Mouse (Mus musculus) liver, postnatal 0 days (tissue): Measurements from ENCODE around the gene Evi5.

Source experiments
- CTCF ChIP-seq: sonication (generic); IDR thresholded peaks from 2 replicates; pipeline ENCODE4 v1.5.1; 2016; ENCODE audit warnings: antibody characterized with exemption, low read depth
- EP300 ChIP-seq: IDR thresholded peaks from 2 replicates; pipeline ENCODE4 v1.6.1; 2016; ENCODE audit warnings: antibody characterized with exemption, low read depth, mild to moderate bottlenecking

- no peak for TF ChIP-seq EP300
- no peak for TF ChIP-seq CTCF
Measured at GRCm38 (mm10) chr5:107777545-107777830, 97.4 kb downstream of the Evi5 start.
